Mouse (Mus musculus): ENCODE data around the gene Pbx1.

The Pbx1 gene

DNA sequence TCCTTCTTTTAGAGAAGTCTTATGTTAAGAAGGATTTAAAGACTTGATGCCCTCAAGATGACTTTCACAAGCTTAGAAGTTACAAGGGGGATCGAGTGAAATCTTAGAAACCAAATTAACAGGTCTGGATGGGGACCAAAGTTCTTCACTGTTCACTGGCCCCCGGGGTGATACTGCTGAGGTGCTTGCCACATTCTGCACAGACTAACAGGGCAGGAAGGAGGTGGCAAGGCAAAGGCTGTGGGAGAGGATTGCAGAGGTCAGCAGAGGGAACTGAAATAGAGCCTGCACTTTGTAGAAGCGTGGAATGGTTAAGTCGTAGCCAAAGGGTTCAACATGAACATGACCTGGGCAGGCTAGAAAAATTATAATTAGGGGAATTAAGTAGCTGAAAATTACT is 256.5 kb downstream of the Pbx1 start:
- DNase-seq (ENCODE audit: low read depth, low spot score): peak; percentile 42

DNA sequence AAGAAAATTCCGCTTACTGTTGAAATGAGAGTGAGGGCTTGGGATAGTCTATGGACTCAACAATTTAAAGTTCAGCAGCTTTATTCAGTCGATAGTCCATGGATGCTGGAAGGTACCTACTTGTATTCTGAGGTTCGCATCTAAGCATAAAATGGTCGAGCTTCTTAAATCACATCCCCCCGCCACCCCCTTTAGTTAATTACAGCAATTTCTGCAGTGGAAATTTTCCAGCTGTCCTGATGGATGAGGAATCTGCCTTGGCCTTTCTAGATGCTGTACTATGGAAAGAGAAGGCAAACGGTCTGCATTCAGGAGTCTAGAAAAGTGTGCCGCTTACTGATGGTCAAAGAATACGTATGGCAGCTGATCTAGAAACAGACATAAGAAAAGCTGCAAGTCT is 262.3 kb downstream of the Pbx1 start:
- no peak for DNase-seq (ENCODE audit: low read depth, low spot score)

DNA sequence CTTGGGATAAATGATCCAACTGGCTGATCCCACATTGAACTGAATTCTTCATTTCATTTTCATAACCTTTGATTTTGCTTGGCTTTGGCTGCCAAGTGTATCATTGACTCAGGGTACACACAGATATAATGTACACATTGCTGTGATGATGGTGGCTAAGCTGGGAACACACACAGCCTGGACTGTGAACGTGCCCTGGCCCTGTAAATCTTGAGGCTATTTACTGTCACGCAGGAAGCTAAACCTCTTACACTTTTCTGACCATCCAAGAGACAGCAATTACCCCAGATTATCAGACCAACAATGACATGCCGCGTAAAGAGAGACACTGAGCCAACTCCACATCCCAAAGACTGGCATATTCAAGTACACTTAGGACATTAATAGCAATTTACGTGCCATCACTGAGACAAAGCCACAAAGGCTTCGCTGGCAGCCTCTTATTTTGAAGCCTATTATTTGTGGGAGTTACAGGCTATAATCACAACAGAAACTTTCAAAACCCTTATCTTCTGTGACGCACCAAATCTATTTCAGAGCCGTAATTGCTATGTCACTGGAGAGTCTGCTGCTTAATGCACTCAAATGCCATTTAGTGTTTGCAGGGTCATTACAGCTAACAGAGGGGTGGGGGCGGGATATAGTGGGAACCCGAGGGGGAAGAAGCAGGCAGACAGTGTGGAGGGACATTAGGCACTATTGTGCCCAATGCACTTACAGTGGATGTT is 262.9 kb downstream of the Pbx1 start:
- DNase-seq (ENCODE audit: low read depth, low spot score): no peak

DNA sequence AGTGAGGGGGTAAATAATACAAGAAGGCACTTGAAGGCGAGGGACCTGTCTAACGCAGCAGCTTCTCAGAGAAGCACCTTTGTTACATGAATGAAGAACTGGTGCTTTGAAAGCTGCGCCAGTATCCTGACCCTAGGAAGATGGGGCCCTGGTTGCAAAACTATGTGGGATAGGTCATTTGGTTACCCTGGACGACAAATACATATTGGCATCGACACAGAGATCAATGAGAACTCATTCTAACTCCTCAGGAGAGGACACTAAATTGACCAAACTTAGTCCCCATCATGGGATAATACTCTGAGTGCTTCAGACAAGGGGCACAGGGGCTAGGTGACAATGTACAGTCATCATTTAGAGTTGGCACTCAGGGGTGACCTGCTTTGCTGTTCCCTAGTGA is 264.3 kb downstream of the Pbx1 start:
- no peak for DNase-seq (ENCODE audit: low read depth, low spot score)

DNA sequence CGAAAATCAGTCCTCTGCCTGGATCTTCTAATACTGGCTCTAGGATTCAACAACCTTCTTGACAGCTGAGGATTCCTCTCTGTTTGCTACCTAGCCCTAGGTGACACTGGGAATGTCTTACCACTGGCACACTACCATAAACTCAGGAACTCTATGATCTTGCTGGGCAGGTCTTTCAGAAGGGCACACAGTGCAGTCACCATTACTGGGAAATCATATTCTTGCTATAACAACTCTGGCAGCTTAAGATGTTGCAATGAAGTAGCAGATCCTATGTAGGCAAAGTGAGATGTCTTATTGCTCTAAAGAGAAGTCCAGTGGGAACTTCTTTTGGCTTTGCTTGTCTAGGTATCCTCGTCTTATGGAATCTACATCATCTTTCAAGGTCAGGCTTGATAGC is 265.2 kb downstream of the Pbx1 start:
- no peak for DNase-seq (ENCODE audit: low read depth, low spot score)

DNA sequence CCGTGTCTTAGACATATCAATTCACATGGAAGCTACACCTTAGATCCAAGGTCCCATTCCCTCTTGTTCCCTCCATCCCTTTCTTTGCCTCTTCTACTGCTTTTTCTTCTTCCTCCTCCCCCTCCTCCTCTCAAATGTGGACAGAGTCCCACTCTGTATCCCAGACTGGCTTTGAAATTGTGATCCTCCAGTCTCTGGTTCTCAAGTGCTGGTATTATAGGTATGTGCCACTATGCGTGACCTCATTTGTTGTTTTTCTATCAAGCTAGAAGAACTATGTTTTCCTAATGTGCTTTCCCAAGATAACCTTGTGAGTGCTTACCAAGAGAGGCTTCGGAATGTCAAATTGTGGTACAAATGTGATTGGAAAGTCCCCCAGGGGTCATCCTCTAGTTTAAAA is 267.1 kb downstream of the Pbx1 start:
- no peak for DNase-seq (ENCODE audit: low read depth, low spot score)

DNA sequence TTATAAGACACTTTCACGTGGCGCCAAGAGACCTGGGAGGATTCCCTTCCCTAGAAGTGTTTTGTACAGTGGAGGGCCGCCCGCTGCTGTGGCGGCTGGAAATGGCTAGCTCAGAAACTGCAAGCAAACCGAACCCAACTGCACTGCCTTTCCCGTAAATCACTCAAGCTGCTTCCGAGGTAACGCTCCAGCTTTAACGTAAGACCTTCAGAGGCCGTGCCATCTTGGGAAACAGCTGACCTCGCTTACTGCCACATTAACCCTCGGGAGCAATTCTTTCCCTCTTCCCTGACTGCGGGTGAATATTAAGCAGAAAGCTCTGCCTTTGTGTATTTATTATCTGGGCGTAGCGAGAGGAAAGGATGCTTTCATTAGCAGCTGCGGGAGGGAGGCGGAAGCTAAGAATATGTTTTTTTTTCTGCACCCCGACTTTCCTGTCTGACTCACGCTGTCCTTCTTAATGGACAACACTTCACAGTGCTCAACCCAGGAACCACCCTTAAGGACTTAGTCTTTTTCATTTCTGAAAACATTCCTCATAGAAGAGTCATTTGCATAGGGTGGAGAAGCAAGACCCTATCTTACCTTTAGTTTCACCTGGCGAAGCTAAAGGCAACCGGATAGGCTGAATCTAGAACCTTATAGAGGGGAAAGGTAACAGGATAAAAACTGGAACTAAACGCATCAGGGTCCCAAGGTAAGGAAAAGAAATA is 268.4 kb downstream of the Pbx1 start:
- DNase-seq (ENCODE audit: low read depth, low spot score): peak; percentile 49

DNA sequence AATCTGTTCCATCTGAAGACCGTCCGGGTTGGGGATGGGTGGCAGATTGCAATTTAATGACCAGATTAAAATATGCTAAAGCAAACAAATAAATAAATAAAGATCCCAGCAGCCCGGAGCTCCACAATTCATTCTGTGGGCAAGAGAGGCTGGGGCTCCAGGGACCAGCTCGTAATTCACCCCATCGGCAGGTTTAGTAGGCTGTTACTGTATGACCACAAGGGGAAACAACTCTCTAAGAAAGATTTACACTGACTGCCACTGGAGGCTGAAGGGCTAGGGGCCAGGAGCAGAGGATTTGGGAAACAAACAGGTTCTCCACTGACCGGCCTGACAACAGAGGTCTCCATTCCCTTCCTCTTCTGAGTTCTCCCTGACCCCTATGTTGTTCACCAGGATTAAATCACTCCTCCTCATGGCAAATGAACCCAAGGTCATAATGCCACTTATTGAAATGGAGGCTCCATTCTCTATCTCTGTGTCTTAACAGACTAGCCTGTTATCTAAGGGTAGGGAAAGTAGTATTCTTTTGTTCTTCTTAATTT is 292.9 kb downstream of the Pbx1 start:
- no peak for DNase-seq (ENCODE audit: low read depth, low spot score)

DNA sequence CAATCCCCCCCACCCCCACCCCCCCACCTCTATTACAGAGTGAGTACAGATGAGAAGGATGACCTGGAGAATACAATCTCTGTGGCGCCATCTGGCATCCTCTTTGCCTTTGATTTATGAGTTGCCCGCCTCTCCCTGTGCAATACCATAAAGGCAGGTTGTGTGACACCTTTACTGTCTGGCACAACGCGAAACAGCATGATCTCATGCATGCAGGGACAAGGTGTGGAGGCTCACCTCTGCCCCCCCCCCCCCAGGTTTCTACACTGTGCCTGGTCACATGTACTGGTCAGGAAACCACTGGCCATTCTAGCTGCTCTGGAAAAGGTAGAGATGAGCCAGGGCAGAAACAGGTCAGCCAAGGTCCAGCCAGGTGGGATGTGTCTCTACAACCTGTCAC is 293.4 kb downstream of the Pbx1 start:
- no peak for DNase-seq (ENCODE audit: low read depth, low spot score)

DNA sequence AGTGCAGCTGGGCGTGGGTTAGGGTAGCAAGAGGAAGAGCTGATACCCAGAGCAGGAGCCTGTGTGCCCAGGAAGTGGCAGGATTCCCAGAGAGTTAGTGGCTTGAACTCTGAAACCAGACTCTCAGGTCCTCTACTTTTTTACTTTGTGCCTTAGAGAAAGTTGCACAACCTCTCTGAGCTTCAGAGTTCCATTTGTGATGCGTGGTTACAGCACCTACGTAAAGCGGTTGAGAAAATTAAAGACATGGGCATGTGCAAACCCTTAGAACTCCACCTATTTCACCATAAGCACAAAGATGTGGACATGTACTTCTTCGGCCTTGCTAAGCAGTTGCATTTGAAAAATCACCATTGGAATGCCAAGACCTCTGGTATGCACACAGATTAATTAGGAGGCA is 294.2 kb downstream of the Pbx1 start:
- DNase-seq (ENCODE audit: low read depth, low spot score): no peak

DNA sequence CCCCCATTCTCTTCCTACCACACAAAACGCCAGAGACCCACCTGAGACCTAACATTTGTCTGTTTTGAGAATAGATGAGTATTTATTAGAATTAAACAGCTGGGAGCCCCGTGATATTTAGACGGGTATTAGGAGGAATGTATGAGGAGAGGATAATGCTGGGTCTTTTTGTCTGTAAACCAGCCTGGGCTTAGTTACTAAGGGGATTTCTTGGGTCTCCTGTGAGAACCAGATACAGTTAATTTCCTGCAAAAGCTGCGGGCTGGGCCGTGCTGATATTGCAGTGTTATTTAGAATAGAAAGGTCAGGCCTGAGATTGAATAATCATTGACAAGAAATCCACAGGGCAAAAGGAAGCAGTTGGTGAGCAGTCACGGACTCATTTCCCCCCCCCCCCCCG is 296.5 kb downstream of the Pbx1 start:
- DNase-seq (ENCODE audit: low read depth, low spot score): no peak

DNA sequence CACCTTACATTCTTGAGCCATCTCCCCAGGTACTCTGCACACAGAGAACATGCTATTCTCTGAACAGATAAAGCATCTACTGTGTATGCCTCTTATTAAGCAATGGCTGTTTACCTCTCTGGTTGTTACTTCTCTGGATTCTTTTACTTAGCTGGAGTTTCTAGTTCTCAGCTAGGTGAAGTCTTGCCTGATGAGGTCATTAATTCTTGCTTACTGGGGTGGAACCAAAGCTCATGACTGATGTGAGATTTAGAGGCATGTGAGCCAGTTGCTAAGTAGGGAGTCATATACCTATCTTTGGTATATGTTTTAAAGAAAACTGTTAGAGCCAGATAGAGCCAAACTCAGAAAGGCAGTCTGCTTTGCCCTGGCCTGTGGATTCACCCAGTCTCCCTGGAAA is 298.4 kb downstream of the Pbx1 start:
- no peak for DNase-seq (ENCODE audit: low read depth, low spot score)

DNA sequence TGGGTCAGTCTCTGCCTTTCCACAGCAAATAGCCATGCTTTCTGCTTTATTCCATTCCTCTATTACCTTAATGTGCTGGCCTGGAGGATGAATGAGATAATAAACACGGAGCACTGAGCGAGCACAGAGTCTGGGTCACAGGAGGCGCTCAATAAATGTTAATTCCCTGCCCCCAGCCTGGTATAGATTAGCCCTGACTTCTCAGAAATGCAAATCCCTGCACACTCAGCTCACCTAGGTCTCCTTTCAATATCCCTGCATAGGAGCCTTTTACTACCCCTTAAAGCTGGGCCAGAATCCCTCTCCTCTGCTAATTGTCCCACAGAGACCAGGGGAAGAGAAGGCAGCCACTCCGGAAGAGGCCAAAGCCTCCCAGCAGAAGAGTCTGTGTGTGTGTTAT is 304.1 kb downstream of the Pbx1 start:
- DNase-seq (ENCODE audit: low read depth, low spot score): no peak

DNA sequence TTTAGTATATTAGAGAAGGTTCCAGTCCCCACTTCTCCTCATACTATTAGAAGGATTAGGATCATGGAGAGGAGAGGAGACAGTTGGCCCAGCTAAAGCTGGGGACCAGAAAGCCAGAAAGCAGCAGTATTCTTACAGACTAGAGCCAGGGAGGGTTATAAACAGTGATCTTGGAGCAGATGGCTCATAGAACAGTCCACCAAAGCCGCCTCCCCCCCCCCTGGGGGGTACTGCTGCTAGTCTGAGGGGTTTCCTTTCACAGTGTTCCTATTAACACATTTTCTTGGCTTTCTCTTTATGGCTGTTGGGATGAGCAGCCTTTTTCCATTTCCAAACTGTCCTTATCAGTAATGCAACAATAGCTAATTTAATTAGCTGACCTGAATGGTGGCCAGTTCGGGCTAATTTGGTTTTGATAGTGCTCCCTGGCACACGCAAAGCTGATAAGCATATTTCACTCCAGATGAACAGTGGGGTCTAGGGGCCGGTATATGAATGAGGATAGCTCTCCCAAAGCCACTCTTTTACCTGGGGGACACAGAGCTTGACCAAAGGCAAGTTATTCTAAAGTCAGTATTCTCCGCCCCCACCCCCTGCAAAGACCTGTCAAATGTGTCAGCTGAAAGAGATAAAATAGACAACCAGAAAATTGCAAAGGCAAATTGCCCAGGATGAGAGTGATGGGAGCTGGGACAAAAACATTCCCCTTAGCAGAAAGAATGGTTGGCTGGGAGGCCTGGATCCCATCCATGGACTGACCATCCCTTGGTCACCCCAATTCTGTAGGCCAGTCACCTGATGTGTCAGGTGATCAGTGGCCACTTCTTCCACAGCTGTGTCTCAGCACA is 307.2 kb downstream of the Pbx1 start:
- no peak for DNase-seq (ENCODE audit: low read depth, low spot score)

DNA sequence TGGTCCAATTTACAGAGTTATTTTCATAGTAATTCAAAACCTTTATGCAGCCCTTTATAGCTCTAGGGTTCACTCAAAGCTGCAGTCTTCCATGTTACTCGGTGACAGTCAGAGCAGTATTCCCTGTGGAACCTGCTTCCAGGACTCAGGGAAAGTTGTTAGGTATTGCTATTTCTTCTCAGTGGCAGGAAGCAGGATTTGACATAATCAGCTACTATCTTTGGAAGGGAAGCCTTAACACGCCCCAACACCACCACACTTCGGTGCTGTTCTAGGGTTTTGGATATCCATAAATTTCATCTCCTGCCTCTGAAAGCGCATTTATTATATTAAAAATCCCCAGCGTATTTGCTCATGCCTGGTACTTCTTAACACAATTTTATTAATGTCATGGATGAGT is 314.0 kb downstream of the Pbx1 start:
- DNase-seq (ENCODE audit: low read depth, low spot score): no peak

DNA sequence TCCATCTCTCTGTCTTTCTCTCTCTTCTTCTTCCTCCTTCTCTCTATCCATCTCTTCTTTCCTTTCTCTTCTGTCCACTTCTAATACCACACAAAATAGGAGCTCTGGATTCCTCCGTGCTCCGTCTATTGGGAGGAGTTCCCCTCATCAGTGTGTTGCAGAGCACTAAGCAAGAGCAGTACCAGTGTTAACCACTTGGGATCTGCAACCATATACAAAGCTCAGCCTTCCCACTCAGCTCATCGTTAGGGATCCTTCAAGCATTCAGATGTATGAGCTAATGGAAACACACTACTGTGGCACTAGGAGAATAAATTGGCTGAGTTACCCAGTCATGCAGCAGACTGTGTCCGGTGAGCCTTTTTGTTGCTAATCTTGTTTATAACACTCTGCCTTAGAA is 314.7 kb downstream of the Pbx1 start:
- no peak for DNase-seq (ENCODE audit: low read depth, low spot score)

DNA sequence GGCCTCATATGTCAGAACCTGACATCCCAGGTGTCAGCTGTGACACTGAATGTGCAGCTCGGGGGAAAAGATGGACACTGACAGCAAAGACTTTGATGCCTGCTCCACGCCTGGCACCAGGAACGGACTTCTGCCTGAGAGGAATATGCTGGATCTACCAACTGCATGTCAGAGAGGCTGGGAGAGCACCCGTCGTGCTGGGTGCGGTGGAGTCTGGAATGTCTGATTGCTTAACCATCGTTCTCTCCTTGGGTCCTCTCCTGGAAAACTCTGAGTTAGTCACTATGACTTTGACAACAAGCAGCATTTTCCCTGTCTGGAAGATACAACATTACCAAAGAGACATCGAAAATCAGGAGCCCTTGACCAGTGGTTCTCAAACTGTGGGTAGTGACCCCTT is 322.3 kb downstream of the Pbx1 start:
- DNase-seq (ENCODE audit: low read depth, low spot score): no peak

DNA sequence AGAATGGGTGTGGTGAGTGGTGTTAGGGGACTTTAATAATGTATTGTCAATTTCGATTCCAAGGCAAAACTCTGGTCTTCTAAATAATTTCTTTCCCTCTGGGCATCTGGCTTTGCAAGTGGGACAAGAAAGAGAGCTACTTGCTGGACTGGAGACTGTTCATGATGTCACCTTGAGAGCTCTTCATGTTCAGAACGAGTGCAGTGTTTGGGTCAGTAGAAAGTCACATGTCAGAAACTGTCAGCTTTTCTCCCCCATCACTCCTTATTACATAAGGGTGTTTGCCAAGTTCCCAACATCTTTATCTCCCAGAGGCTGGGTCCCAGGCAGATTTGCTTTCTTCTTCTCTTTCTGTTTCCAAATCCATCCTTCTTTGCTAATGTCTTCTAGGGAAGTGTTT is 328.2 kb downstream of the Pbx1 start:
- DNase-seq (ENCODE audit: low read depth, low spot score): peak; percentile 56

DNA sequence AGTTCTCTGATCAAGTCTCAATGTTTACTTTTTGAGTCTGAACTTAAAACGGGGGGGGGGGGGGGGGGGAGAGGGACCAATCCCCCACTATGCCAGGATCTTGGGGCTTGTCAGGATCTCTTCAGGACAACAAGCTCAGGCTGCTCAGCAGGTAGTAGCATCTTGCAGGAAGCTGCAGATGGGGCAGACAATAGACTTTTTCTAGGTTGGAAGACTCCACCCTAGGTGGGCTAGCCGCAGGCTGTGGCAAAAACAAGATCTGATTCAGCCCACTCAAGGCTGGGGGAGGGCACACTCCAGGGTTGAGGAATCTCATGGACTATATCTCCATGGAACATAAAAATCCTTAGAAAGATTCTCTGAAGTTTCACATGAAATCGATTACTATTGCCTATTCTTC is 330.6 kb downstream of the Pbx1 start:
- DNase-seq (ENCODE audit: low read depth, low spot score): no peak

DNA sequence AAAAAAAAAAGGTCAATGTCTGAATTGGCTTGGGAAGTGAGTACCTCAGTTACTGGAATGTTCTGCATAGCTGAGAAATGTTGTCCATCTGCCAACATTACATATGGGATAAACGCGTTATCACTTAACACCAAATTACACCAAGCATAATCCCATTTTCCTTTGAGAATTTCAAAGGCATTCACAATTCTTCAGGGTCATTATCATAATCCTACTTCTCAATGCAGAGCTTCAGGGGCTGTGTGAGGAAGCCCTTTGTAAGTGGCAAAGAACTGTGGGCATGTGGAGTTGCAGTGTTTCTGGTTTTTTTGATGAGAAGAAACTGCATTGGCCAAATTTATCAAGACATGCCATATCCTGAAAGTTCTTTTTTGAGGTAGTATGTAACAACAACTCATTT is 333.3 kb downstream of the Pbx1 start:
- no peak for DNase-seq (ENCODE audit: low read depth, low spot score)

DNA sequence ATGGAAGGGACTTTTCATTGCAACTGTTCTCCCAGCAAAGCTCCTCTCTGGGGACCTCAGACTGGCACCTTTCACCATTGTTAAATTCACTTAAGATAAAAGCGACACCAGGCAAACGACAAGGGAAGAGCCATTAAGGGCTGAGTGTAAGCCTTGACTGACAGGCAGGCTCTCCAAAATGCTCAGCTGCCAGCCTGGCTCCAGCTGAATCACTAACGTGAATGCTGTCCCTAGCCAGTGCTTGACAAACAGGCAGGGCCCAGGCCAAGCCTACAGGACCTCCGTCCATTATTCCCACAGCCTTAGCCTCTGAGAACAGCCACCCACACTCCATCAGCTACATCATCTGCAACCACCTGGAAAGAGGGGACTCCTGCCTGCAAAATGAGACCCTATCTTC is 337.4 kb downstream of the Pbx1 start:
- DNase-seq (ENCODE audit: low read depth, low spot score): no peak

DNA sequence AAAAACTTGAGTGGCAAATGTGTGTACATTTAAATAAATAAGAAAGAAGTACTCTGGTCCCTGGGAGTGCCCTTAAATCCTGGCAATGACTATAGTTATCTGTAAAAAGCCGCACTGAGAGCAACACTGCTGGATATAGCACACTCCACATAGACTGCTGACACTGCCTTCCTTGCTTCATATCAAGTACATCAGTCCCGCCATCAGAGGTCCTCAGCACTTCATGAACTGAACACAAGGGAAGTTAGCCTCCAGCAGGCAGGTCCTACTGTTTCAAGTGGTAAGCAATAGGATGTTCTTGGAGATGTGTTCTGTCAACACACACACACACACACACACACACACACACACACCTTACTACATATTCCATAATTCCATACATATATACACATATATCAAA is 339.0 kb downstream of the Pbx1 start:
- peak; percentile 57 for DNase-seq (ENCODE audit: low read depth, low spot score)

Measured in skeletal muscle tissue, adult 2 months (tissue).